Mouse (Mus musculus): ENCODE data around the gene Grasp.

- TF ChIP-seq CTCF (IDR thresholded peaks at IDR 0.05; ENCODE audit: control insufficient read depth, insufficient read depth, insufficient read length) = no peak
- no peak for TF ChIP-seq USF1 (IDR thresholded peaks at IDR 0.05; ENCODE audit: low read depth)
- no peak for TF ChIP-seq CEBPB (IDR thresholded peaks at IDR 0.05; ENCODE audit: low read depth)
- no peak for TF ChIP-seq MAX (IDR thresholded peaks at IDR 0.05)
- no peak for TF ChIP-seq MYOD1 (IDR thresholded peaks at IDR 0.05; ENCODE audit: control insufficient read depth, insufficient read length, low read depth)
- no peak for TF ChIP-seq MYOG (IDR thresholded peaks at IDR 0.05; ENCODE audit: control insufficient read depth, extremely low read depth, insufficient read length)
- TF ChIP-seq FOSL1 (IDR thresholded peaks at IDR 0.05; ENCODE audit: insufficient read depth, low read length, poor library complexity, severe bottlenecking) = no peak
Measured at GRCm38 (mm10) chr15:101267053-101268032, 43.4 kb downstream of the Grasp start.
